Mouse (Mus musculus): ENCODE results near the gene Fkbp10. TPM values are rescaled to one million over a fixed set of nuclear protein-coding genes. Genes with fewer than 3 reads are reported as not detected.
A peak's percentile ranks its signal among the peaks of the same experiment; 100 is the strongest.

Gene Fkbp10
- polyA plus RNA-seq, 1 experiment from 2014 or later = 36.6 TPM

- Histone ChIP-seq H3K27me3 (ENCODE audit: control insufficient read depth, insufficient read depth, low read length) (peaks cover 12% of the 10 kb centered on the region), H3K27ac (ENCODE audit: low read depth, low read length) (no peak overlapping the region), H3K4me1 (replicated peaks; ENCODE audit: control insufficient read depth, insufficient read depth, low read length) (peaks cover 1% of the 10 kb centered on the region; the same call in 1 of the 2 replicates), H3K9me3 (ENCODE audit: control insufficient read depth, low read length) (no peaks in the 10 kb centered on the region), H3K9ac (ENCODE audit: low read length) (no peak overlapping the region), H3K36me3 (ENCODE audit: control insufficient read depth, insufficient read depth, low read length) (no peaks in the 10 kb centered on the region), H3K4me3 (ENCODE audit: low read depth, low read length) (no peak overlapping the region), H3K4me2 (ENCODE audit: low read depth, low read length, severe bottlenecking) (no peak overlapping the region)
- 79% methylated on average over 9 of the region's 9 CpGs for WGBS
- DNase-seq (ENCODE audit: low spot score) (no peak), ATAC-seq (replicated peaks; ENCODE audit: low FRiP score) (no peak)
Measured at GRCm38 (mm10) chr11:100391081-100391883, 24.2 kb upstream of the Fkbp10 start.

- peaks cover 18% of the 10 kb centered on the region for H3K27me3 ChIP-seq (ENCODE audit: control insufficient read depth, insufficient read depth, low read length)
- H3K36me3 ChIP-seq (ENCODE audit: control insufficient read depth, insufficient read depth, low read length) = no peaks in the 10 kb centered on the region
- no peak overlapping the region for H3K9ac ChIP-seq (ENCODE audit: low read length)
- H3K4me1 ChIP-seq (replicated peaks; ENCODE audit: control insufficient read depth, insufficient read depth, low read length) = peaks cover 3% of the 10 kb centered on the region; the same call in 1 of the 2 replicates
- DNase-seq (ENCODE audit: low spot score) (no peak), ATAC-seq (replicated peaks; ENCODE audit: low FRiP score) (no peak)
- H3K9me3 ChIP-seq (ENCODE audit: control insufficient read depth, low read length) = no peaks in the 10 kb centered on the region
- H3K4me2 ChIP-seq (ENCODE audit: low read depth, low read length, severe bottlenecking) = no peak overlapping the region
- 62% methylated on average over 7 of the region's 7 CpGs for WGBS
- H3K4me3 ChIP-seq (ENCODE audit: low read depth, low read length) = no peak overlapping the region
- H3K27ac ChIP-seq (ENCODE audit: low read depth, low read length) = no peak overlapping the region
Measured at GRCm38 (mm10) chr11:100391884-100392345, 23.6 kb upstream of the Fkbp10 start.

DNA sequence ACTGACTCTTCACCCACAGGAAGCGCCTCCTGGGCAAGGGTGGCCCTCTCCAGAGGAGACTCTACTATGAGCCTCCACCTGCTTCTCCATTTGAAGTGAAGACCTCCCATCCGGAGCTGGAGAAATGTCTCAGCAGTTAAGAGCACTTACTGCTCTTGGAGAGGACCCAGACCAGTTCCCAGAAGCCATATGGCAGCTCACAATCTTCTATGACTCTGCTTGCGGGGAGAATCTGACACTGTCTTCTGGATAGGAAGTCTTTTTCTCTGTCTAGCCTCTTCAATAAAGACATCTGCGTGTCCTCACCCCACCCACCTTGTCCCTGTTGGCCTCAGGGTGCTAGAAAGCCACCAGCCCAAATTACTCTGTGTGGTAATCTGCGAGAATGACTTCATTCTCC lies 22.5 kb upstream of the Fkbp10 start:
- Histone ChIP-seq H3K4me3 (ENCODE audit: low read depth, low read length) (no peak overlapping the region), H3K9ac (ENCODE audit: low read length) (no peak overlapping the region), H3K36me3 (ENCODE audit: control insufficient read depth, insufficient read depth, low read length) (no peaks in the 10 kb centered on the region), H3K27me3 (ENCODE audit: control insufficient read depth, insufficient read depth, low read length) (peaks cover 19% of the 10 kb centered on the region), H3K4me1 (replicated peaks; ENCODE audit: control insufficient read depth, insufficient read depth, low read length) (peaks cover 3% of the 10 kb centered on the region; the same call in 1 of the 2 replicates), H3K9me3 (ENCODE audit: control insufficient read depth, low read length) (no peaks in the 10 kb centered on the region), H3K27ac (ENCODE audit: low read depth, low read length) (no peak overlapping the region), H3K4me2 (ENCODE audit: low read depth, low read length, severe bottlenecking) (no peak overlapping the region)
- no peak for ATAC-seq (replicated peaks; ENCODE audit: low FRiP score)
- WGBS = 96% methylated on average over 5 of the region's 5 CpGs
- DNase-seq (ENCODE audit: low spot score) = no peak

GRCm38 (mm10) chr11:100393733-100394132 lies 21.8 kb upstream of the Fkbp10 start:
- Histone ChIP-seq H3K9ac (ENCODE audit: low read length) (no peak overlapping the region), H3K4me3 (ENCODE audit: low read depth, low read length) (no peak overlapping the region), H3K4me2 (ENCODE audit: low read depth, low read length, severe bottlenecking) (no peak overlapping the region), H3K36me3 (ENCODE audit: control insufficient read depth, insufficient read depth, low read length) (no peaks in the 10 kb centered on the region), H3K27ac (ENCODE audit: low read depth, low read length) (no peak overlapping the region), H3K27me3 (ENCODE audit: control insufficient read depth, insufficient read depth, low read length) (peaks cover 19% of the 10 kb centered on the region), H3K9me3 (ENCODE audit: control insufficient read depth, low read length) (no peaks in the 10 kb centered on the region), H3K4me1 (replicated peaks; ENCODE audit: control insufficient read depth, insufficient read depth, low read length) (peaks cover 3% of the 10 kb centered on the region; the same call in 1 of the 2 replicates)
- DNase-seq (ENCODE audit: low spot score) (no peak), ATAC-seq (replicated peaks; ENCODE audit: low FRiP score) (no peak)
- WGBS = 82% methylated on average over 7 of the region's 7 CpGs

- 76% methylated on average over 5 of the region's 5 CpGs for WGBS
- Histone ChIP-seq H3K27ac (ENCODE audit: low read depth, low read length) (no peak overlapping the region), H3K27me3 (ENCODE audit: control insufficient read depth, insufficient read depth, low read length) (peaks cover 19% of the 10 kb centered on the region)
Measured at GRCm38 (mm10) chr11:100394353-100395074, 21.0 kb upstream of the Fkbp10 start.

GRCm38 (mm10) chr11:100395200-100395599 lies 20.3 kb upstream of the Fkbp10 start:
- H3K27me3 ChIP-seq (ENCODE audit: control insufficient read depth, insufficient read depth, low read length) = peaks cover 19% of the 10 kb centered on the region
- peaks cover 3% of the 10 kb centered on the region; the same call in 1 of the 2 replicates for H3K4me1 ChIP-seq (replicated peaks; ENCODE audit: control insufficient read depth, insufficient read depth, low read length)
- no peak overlapping the region for H3K9ac ChIP-seq (ENCODE audit: low read length)

More at GRCm38 (mm10) chr11:100394353-100395074, 21.0 kb upstream of the Fkbp10 start:
- Histone ChIP-seq H3K9ac (ENCODE audit: low read length) (no peak overlapping the region), H3K4me2 (ENCODE audit: low read depth, low read length, severe bottlenecking) (no peak overlapping the region), H3K36me3 (ENCODE audit: control insufficient read depth, insufficient read depth, low read length) (no peaks in the 10 kb centered on the region), H3K9me3 (ENCODE audit: control insufficient read depth, low read length) (no peaks in the 10 kb centered on the region), H3K4me3 (ENCODE audit: low read depth, low read length) (no peak overlapping the region), H3K4me1 (replicated peaks; ENCODE audit: control insufficient read depth, insufficient read depth, low read length) (peaks cover 3% of the 10 kb centered on the region; the same call in 1 of the 2 replicates)
- no peak for ATAC-seq (replicated peaks; ENCODE audit: low FRiP score)
- DNase-seq (ENCODE audit: low spot score) = no peak

DNA sequence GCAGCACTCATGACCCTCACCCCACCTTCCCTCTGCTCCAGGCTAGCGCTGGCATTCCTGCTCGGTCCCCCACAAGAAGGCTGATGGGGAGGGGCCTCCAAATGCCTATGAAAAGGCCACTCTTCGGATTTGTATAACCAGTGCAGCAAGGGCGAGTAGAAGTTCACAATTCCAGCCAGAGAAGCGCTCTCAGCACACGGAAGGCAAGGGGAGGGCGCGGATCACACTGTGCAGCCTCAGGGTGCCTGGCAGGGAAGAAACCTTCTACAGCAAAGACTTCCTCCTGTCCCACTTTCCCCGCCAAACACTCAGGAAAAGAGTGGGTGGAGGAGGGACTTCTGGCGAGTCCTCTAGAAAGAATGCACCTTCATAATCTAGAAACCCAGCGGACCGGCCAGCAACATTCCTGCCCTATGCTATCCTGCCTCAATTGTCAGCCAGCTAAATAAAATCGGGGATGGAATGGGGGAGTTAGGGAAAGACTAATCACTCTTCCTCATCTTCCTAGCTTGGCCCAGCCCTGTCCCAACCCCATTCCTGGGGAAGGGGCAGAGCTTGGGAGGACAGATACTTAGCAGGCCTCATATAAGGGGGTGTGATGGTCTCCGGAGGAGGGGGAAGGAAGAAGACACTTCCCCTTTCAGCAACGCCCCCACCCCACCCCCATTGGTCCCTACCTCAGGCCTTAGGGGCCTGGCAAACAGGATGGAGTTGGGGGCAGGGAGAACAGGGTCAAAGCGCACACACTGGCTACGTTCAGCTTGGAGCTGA lies 19.5 kb upstream of the Fkbp10 start:
- no peak for ATAC-seq (replicated peaks; ENCODE audit: low FRiP score)
- Histone ChIP-seq H3K9me3 (ENCODE audit: control insufficient read depth, low read length) (no peaks in the 10 kb centered on the region), H3K4me2 (ENCODE audit: low read depth, low read length, severe bottlenecking) (peak overlapping the region; percentile 70), H3K27ac (ENCODE audit: low read depth, low read length) (no peak overlapping the region), H3K4me3 (ENCODE audit: low read depth, low read length) (peak overlapping the region; percentile 55; the same call in 1 of the 2 replicates), H3K9ac (ENCODE audit: low read length) (no peak overlapping the region), H3K27me3 (ENCODE audit: control insufficient read depth, insufficient read depth, low read length) (peaks cover 19% of the 10 kb centered on the region), H3K4me1 (replicated peaks; ENCODE audit: control insufficient read depth, insufficient read depth, low read length) (peaks cover 3% of the 10 kb centered on the region; the same call in 1 of the 2 replicates), H3K36me3 (ENCODE audit: control insufficient read depth, insufficient read depth, low read length) (no peaks in the 10 kb centered on the region)
- DNase-seq (ENCODE audit: low spot score) = peak; percentile 64
- 29% methylated on average over 17 of the region's 17 CpGs for WGBS

More at GRCm38 (mm10) chr11:100395200-100395599, 20.3 kb upstream of the Fkbp10 start:
- 38% methylated on average over 11 of the region's 11 CpGs for WGBS
- DNase-seq (ENCODE audit: low spot score) (no peak), ATAC-seq (replicated peaks; ENCODE audit: low FRiP score) (no peak)
- Histone ChIP-seq H3K9me3 (ENCODE audit: control insufficient read depth, low read length) (no peaks in the 10 kb centered on the region), H3K27ac (ENCODE audit: low read depth, low read length) (no peak overlapping the region), H3K4me2 (ENCODE audit: low read depth, low read length, severe bottlenecking) (no peak overlapping the region; the same call in 1 of the 2 replicates), H3K36me3 (ENCODE audit: control insufficient read depth, insufficient read depth, low read length) (no peaks in the 10 kb centered on the region), H3K4me3 (ENCODE audit: low read depth, low read length) (no peak overlapping the region)

Measured in forebrain, embryonic 11.5 days (tissue).